Mouse (Mus musculus): ENCODE results near the gene Uvrag.

Uvrag gene

DNA sequence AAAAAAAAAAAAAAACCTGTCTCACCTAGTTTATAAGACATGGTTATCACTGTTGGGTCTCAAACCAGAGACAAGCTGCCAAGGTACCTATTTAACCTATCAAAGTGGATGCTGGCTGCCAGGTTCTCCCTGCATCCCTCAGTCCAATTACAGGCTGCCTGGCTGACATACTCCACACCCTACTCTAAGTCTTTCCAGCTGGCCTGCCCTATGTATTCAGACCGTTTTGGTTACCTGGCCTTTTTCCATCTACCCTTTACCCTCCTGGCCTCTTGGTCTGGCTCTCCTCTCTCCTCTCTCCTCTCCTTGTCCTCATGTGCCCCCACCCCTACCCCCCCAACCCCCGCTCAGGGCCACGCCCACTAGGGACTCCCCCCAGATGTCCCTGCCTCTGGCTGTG lies 24.2 kb downstream of the Uvrag start:
- no peaks in the 10 kb centered on the region for H3K27me3 ChIP-seq (ENCODE audit: insufficient read depth, low read length)
- H3K4me3 ChIP-seq (replicated peaks; ENCODE audit: low read length): no peak overlapping the region
- H3K9me3 ChIP-seq (ENCODE audit: low read length): no peaks in the 10 kb centered on the region
- TF ChIP-seq POU5F1 (IDR thresholded peaks at IDR 0.05; ENCODE audit: borderline replicate concordance, low read length): no peak
- no peak for TF ChIP-seq NANOG (IDR thresholded peaks at IDR 0.05; ENCODE audit: borderline replicate concordance, low read length)
- no peak for TF ChIP-seq CTCF (conservative IDR thresholded peaks at IDR 0.05; ENCODE audit: low read length)
- H3K36me3 ChIP-seq (ENCODE audit: insufficient read depth, low read length): peaks cover 13% of the 10 kb centered on the region; the same call in 1 of the 2 replicates
- H3K4me1 ChIP-seq (replicated peaks; ENCODE audit: low read depth, low read length): no peaks in the 10 kb centered on the region

DNA sequence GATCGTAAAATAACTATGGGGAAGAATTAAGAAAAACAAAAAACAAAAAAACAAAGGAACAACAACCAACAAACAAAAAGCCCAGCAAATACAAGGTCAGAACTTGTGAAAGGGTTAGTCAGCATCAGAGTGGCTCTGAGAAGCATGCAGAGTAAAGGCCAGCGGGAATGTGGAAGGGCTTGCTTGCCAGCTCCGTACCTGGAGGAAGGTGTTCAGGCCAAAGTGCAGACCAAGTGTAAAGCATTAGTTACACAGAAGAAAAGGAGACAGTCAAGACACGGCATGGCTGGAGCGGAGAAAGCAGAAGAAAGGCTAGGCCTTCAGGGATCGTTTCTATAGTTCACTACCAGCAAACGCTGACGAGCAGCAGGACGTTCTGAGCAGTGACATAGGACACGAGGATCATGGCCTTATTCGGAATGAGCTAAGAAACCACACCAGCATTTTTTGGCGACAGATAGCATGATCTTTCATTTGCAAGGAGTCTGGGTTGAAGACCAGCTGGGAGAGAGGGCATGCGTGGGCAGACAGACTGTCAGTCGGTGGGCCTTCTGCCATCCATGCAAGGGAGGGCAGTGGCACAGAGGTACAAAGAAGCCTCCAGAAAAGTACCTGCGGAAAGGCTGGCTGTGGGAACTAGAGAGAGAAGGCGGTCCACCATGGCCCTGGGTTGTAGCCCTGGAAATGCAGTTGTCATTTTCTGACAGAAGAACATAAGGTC lies 26.8 kb downstream of the Uvrag start:
- Histone ChIP-seq H3K27me3 (ENCODE audit: insufficient read depth, low read length) (no peaks in the 10 kb centered on the region), H3K36me3 (ENCODE audit: insufficient read depth, low read length) (peaks cover 13% of the 10 kb centered on the region; the same call in 1 of the 2 replicates), H3K4me3 (replicated peaks; ENCODE audit: low read length) (no peak overlapping the region), H3K4me1 (replicated peaks; ENCODE audit: low read depth, low read length) (peaks cover 12% of the 10 kb centered on the region), H3K9me3 (ENCODE audit: low read length) (no peaks in the 10 kb centered on the region)
- TF ChIP-seq POU5F1 (IDR thresholded peaks at IDR 0.05; ENCODE audit: borderline replicate concordance, low read length) (no peak), NANOG (IDR thresholded peaks at IDR 0.05; ENCODE audit: borderline replicate concordance, low read length) (no peak), CTCF (conservative IDR thresholded peaks at IDR 0.05; ENCODE audit: low read length) (no peak)

DNA sequence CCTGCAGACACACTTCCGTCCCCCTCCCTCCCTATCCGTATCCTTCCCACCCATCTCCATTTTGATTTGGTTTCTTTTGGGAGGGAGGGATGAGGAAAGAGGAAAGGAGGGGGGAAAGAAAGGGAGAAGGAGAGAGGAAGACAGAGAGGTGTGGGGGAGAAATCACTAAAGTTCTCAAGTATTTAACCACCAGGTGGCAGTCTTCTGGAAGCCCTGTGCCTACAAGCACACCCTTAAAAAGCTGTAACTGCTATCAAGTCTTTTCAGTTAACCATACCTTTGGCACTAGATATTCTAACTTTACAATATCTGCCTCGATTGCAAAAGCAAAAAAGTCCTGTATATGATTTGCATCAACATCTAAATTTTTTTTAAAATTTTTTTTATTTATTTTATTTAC lies 33.4 kb downstream of the Uvrag start:
- Histone ChIP-seq H3K27me3 (ENCODE audit: insufficient read depth, low read length) (no peaks in the 10 kb centered on the region), H3K9me3 (ENCODE audit: low read length) (no peaks in the 10 kb centered on the region), H3K36me3 (ENCODE audit: insufficient read depth, low read length) (no peaks in the 10 kb centered on the region), H3K4me3 (replicated peaks; ENCODE audit: low read length) (no peak overlapping the region), H3K4me1 (replicated peaks; ENCODE audit: low read depth, low read length) (peaks cover 15% of the 10 kb centered on the region)
- no peak for TF ChIP-seq POU5F1 (IDR thresholded peaks at IDR 0.05; ENCODE audit: borderline replicate concordance, low read length)
- TF ChIP-seq CTCF (conservative IDR thresholded peaks at IDR 0.05; ENCODE audit: low read length): peak; percentile 52

DNA sequence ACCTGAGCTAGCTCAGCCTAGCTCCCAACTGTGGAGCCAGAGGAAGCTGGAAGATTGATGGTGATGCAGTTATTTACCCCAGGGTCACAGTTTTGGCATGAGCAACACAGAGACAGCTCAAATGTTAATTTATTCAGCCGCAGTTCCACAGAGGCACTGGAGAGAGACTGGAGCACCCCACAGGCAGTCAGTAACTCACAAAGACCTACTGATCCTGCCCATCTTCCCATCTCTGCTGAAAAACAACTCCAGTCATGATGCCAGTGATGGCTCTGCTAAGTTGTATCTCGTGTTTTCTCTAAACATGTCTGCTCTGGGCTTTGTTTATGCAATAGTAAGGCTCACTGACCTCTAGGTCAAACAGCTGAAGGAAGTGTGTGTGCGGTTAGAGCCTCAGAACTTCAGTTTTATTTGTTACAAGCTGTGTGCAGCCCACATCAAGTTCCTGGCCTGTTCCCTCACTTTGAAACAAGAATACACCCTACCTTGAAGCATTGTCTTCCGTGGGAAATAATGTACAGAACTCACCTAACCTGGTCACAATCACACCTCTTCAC lies 34.1 kb downstream of the Uvrag start:
- peaks cover 22% of the 10 kb centered on the region for H3K4me1 ChIP-seq (replicated peaks; ENCODE audit: low read depth, low read length)
- no peak for TF ChIP-seq NANOG (IDR thresholded peaks at IDR 0.05; ENCODE audit: borderline replicate concordance, low read length)
- no peak for TF ChIP-seq CTCF (conservative IDR thresholded peaks at IDR 0.05; ENCODE audit: low read length)
- TF ChIP-seq POU5F1 (IDR thresholded peaks at IDR 0.05; ENCODE audit: borderline replicate concordance, low read length): no peak
- H3K9me3 ChIP-seq (ENCODE audit: low read length): no peaks in the 10 kb centered on the region

DNA sequence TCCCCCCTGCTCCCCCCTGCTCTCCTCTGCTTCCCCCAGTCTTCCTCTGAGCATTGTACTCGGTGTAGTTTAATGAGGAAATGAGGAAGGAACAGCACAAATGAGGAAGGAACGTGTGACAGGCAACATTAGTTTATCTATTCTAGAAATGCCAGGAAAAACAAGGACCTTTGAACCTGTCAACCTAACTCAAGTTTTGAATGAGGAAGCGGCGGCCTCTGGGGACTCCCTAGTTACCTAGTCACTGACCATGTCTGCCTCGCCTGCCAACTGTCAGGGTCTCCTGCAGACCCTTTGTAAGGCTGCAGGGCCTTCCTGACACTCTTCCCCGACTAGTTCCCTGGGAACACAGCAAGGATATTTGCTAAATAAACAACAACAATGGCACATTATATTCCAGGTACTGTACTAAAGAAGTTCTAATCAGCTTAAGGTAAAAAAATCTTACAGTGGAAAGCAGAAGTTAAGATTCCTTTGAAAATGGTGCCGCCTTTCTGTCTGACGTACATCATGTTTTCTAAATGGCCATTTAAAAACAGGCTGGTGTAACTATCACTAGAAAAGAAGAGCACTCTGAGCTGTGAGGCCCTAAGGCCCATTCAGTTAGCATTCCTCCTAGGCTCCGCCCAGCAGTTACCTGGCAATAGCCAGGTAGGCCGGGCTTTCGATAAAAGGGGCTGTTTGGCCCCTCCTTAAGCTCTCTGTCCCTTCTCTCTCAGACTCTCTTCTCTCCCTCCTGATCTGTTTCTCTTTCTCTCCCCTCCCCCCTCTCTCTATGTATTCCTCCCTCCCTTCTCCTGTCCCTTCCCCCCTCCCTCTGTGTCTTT lies 39.0 kb downstream of the Uvrag start:
- H3K4me1 ChIP-seq (replicated peaks; ENCODE audit: low read depth, low read length): peaks cover 11% of the 10 kb centered on the region
- H3K9me3 ChIP-seq (ENCODE audit: low read length): no peaks in the 10 kb centered on the region
- no peak overlapping the region for H3K4me3 ChIP-seq (replicated peaks; ENCODE audit: low read length)
- no peaks in the 10 kb centered on the region for H3K27me3 ChIP-seq (ENCODE audit: insufficient read depth, low read length)
- peaks cover 25% of the 10 kb centered on the region for H3K36me3 ChIP-seq (ENCODE audit: insufficient read depth, low read length)
- TF ChIP-seq CTCF (conservative IDR thresholded peaks at IDR 0.05; ENCODE audit: low read length): no peak
- TF ChIP-seq NANOG (IDR thresholded peaks at IDR 0.05; ENCODE audit: borderline replicate concordance, low read length): no peak
- TF ChIP-seq POU5F1 (IDR thresholded peaks at IDR 0.05; ENCODE audit: borderline replicate concordance, low read length): no peak

More for the DNA sequence above, 34.1 kb downstream of the Uvrag start:
- Histone ChIP-seq H3K4me3 (replicated peaks; ENCODE audit: low read length) (no peak overlapping the region), H3K36me3 (ENCODE audit: insufficient read depth, low read length) (no peaks in the 10 kb centered on the region), H3K27me3 (ENCODE audit: insufficient read depth, low read length) (no peaks in the 10 kb centered on the region)

DNA sequence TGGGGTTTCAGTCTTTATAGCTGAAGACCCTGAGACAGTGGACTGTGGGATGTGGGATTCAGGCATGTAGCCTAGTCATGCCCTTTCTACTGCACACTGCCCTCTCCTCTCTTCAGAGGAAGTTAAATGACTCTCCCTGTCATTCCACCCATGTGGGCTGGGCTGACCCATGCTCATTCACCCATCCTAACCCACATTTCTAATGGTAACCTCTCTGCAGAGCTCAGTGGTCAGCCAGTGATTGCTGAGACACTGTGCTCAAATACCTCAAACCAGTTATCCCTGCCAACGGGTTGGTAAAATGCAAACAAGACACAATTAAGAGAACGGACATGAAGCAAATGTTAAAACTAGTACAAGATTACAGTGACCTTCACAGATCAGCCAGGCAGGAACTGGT lies 39.9 kb downstream of the Uvrag start:
- Histone ChIP-seq H3K4me1 (replicated peaks; ENCODE audit: low read depth, low read length) (peaks cover 11% of the 10 kb centered on the region), H3K36me3 (ENCODE audit: insufficient read depth, low read length) (peaks cover 30% of the 10 kb centered on the region), H3K4me3 (replicated peaks; ENCODE audit: low read length) (no peak overlapping the region), H3K9me3 (ENCODE audit: low read length) (no peaks in the 10 kb centered on the region), H3K27me3 (ENCODE audit: insufficient read depth, low read length) (no peaks in the 10 kb centered on the region)
- TF ChIP-seq NANOG (IDR thresholded peaks at IDR 0.05; ENCODE audit: borderline replicate concordance, low read length): no peak
- TF ChIP-seq CTCF (conservative IDR thresholded peaks at IDR 0.05; ENCODE audit: low read length): no peak

DNA sequence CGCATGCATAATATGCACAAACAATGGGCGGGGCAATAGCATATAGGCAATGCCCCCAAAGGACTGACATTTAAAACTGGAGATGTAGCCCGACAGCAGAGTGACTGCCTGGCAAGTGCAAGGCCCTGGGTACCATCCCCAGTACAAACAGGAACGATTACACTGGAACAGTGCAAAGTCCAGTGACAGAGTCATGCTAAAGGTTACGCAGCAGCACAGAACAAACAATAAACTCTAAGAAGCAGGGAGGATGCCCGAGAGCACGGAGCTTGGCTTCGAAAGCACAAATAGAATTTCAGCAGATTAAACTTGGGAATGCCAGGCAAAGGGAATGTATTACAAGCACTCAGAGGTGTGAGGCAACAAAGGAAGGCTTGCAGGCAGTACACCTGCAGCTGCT lies 40.4 kb downstream of the Uvrag start:
- TF ChIP-seq CTCF (conservative IDR thresholded peaks at IDR 0.05; ENCODE audit: low read length) (no peak), POU5F1 (IDR thresholded peaks at IDR 0.05; ENCODE audit: borderline replicate concordance, low read length) (no peak), NANOG (IDR thresholded peaks at IDR 0.05; ENCODE audit: borderline replicate concordance, low read length) (no peak)
- H3K9me3 ChIP-seq (ENCODE audit: low read length): no peaks in the 10 kb centered on the region
- H3K36me3 ChIP-seq (ENCODE audit: insufficient read depth, low read length): peaks cover 30% of the 10 kb centered on the region
- H3K27me3 ChIP-seq (ENCODE audit: insufficient read depth, low read length): no peaks in the 10 kb centered on the region
- H3K4me3 ChIP-seq (replicated peaks; ENCODE audit: low read length): no peak overlapping the region
- H3K4me1 ChIP-seq (replicated peaks; ENCODE audit: low read depth, low read length): peaks cover 11% of the 10 kb centered on the region

DNA sequence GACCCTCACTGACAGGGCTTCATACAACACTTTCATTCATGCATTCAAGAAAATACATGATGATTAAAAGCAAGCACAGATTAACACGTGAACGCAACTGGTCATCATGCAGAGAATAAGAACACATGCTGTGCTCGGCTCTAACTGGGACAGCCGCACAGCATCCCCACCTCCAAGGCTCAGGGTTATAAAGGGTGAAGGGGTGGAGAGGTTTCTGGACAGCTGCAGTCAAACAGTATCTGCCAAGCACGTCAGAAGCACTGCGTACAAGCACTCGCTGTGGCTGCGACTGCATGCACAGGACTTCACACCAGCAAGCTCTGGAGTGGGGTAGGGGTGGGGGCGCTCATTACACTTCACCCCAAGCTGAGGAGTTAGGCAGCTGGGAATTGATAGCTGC lies 40.9 kb downstream of the Uvrag start:
- H3K4me1 ChIP-seq (replicated peaks; ENCODE audit: low read depth, low read length): peaks cover 11% of the 10 kb centered on the region
- no peak for TF ChIP-seq POU5F1 (IDR thresholded peaks at IDR 0.05; ENCODE audit: borderline replicate concordance, low read length)
- TF ChIP-seq CTCF (conservative IDR thresholded peaks at IDR 0.05; ENCODE audit: low read length): no peak
- TF ChIP-seq NANOG (IDR thresholded peaks at IDR 0.05; ENCODE audit: borderline replicate concordance, low read length): no peak
- peaks cover 30% of the 10 kb centered on the region for H3K36me3 ChIP-seq (ENCODE audit: insufficient read depth, low read length)
- H3K9me3 ChIP-seq (ENCODE audit: low read length): no peaks in the 10 kb centered on the region
- H3K27me3 ChIP-seq (ENCODE audit: insufficient read depth, low read length): no peaks in the 10 kb centered on the region
- no peak overlapping the region for H3K4me3 ChIP-seq (replicated peaks; ENCODE audit: low read length)
